Mouse (Mus musculus) erythroblast, embryonic 14.5 days (primary cell): ENCODE data around the gene Klk9. TPM values are rescaled to one million over a fixed set of nuclear protein-coding genes. Genes with fewer than 3 reads are reported as not detected.

Source experiments
- H3K27me3 ChIP-seq: 2 replicates; pipeline ENCODE4 v1.6.1; 2012; ENCODE audit warnings: inconsistent platforms; ENCODE audit not compliant: control insufficient read depth
- H3K36me3 ChIP-seq: 2 replicates; pipeline ENCODE4 v1.6.1; 2012; ENCODE audit warnings: mild to moderate bottlenecking, inconsistent platforms; ENCODE audit not compliant: control insufficient read depth
- H3K4me1 ChIP-seq: 2 replicates; pipeline ENCODE4 v1.6.1; 2012; ENCODE audit warnings: inconsistent platforms; ENCODE audit not compliant: control insufficient read depth
- H3K4me3 ChIP-seq: replicated peaks from 2 replicates; pipeline ENCODE3; 2012; ENCODE audit warnings: moderate library complexity, mild to moderate bottlenecking, inconsistent platforms
- H3K9me3 ChIP-seq: 2 replicates; pipeline ENCODE4 v1.6.1; 2012; ENCODE audit warnings: low read length, inconsistent platforms, mixed read lengths; ENCODE audit not compliant: control insufficient read depth
- GATA1 ChIP-seq: IDR thresholded peaks from 2 replicates; pipeline ENCODE4 v1.6.1; 2012; ENCODE audit warnings: low read length, inconsistent platforms, mixed read lengths
- TAL1 ChIP-seq: IDR thresholded peaks from 3 replicates; pipeline ENCODE4 v1.6.1; 2012; ENCODE audit warnings: low read length, inconsistent platforms, mixed read lengths
- polyA plus RNA-seq: library from polyadenylated mRNA; stranded (reverse); fragments of >175 nt; gene quantifications from 2 replicates; pipeline ENCODE4 v1.2.3, GENCODE M21; 2012

The Klk9 gene
- not detected in 2 replicates for polyA plus RNA-seq

DNA sequence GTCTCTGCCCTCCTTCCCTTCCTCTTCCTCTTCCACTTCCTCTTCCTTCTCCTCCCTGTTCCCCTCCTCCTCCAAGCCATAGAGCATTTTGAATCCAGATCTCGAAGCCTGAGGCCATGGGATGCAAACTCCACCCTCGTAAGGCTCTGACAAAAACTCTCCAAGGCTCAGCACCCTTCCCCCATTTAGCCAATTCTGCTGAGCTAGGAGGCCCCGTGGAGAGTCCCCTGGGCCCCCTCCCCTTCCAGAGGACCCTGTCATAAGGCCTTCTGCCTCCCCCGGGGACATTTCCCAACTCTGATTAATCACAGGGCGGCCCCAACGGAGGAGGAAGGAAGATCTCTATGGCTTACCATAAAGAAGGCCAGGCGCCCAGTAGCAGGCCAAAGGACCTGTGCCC, at the start of gene Klk9:
Gene Klk9 (plus strand): TSS at position 301 of the 400 bp plus-strand sequence.
- H3K9me3 ChIP-seq: no peaks in the 10 kb centered on the region
- H3K4me1 ChIP-seq: no peaks in the 10 kb centered on the region

DNA sequence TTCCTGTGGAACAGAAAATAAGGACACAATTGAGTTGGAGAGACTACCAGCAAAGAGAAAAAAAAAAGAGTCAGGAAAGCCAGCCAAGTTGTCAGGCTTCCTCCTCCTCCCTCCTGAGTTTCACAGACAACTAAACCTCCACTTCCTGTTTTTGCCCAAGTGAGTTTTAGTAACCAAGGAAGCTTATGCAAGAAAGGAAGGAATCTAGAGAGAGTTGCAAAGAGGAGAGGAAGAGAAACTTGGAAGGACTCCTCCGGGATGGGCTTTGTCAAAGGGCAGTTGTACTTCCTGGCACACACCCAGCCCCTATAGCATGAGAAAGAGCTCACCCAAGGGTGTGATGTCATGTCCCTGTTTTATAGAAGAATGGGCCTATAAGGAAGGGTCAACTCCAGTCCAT, 43.9 kb upstream of the Klk9 start:
- H3K27me3 ChIP-seq: no peaks in the 10 kb centered on the region
- no peak overlapping the region for H3K4me3 ChIP-seq
- H3K4me1 ChIP-seq: no peaks in the 10 kb centered on the region
- no peaks in the 10 kb centered on the region for H3K9me3 ChIP-seq
- no peaks in the 10 kb centered on the region for H3K36me3 ChIP-seq
- TF ChIP-seq GATA1 (no peak), TAL1 (no peak)

More for the DNA sequence above, at the start of gene Klk9:
- H3K27me3 ChIP-seq: peaks cover 13% of the 10 kb centered on the region
- no peak within 1 kb of the TSS for H3K4me3 ChIP-seq
- no peaks in the 10 kb centered on the region for H3K36me3 ChIP-seq
- TF ChIP-seq GATA1 (no peak), TAL1 (no peak)

DNA sequence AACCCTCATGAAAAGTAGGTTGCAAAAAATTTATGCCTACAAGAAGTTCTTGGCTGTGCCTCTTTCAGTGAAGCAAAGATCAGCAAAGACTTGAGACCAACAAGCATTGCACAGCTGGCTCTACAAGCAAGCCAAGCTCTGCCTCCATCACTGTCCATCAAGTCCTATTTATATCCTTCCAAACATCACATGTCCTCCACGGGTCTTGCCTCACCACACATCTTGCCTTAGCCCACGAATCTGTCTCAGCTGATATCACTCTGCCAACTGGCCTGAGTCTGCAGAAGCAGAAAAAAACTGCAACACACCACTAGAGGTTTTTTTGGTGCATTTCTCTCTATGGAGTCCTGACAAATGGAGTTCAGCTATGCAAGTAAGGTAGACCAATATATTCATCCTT, 38.9 kb upstream of the Klk9 start:
- H3K4me3 ChIP-seq: no peak overlapping the region
- no peaks in the 10 kb centered on the region for H3K9me3 ChIP-seq
- TF ChIP-seq GATA1 (no peak), TAL1 (no peak)

DNA sequence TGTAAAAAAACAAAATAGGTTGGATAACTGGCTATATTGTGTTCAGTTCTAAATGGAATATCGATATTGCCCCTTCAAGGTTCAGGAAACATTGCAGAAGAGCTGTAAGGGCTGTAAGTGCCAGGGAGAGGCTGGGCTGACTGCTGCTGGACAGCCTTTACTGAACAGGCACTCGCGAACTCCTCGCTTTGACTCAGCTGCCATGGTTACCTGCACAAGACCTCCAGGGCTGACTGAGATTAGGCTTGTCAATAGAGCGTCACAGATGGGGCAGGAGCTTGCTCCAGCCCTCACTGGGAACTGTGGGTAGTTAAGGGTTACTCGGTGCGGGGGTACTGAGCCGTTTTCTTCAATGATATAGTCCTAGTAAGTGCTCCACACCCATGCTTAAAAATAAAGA, 25.2 kb upstream of the Klk9 start:
- TF ChIP-seq GATA1: no peak
- no peak for TF ChIP-seq TAL1
- Histone ChIP-seq H3K9me3 (peaks cover 2% of the 10 kb centered on the region; the same call in 1 of the 2 replicates), H3K4me1 (no peaks in the 10 kb centered on the region), H3K36me3 (no peaks in the 10 kb centered on the region), H3K4me3 (no peak overlapping the region), H3K27me3 (no peaks in the 10 kb centered on the region)

More for the DNA sequence above, 38.9 kb upstream of the Klk9 start:
- H3K27me3 ChIP-seq: no peaks in the 10 kb centered on the region
- no peaks in the 10 kb centered on the region for H3K4me1 ChIP-seq
- H3K36me3 ChIP-seq: no peaks in the 10 kb centered on the region

DNA sequence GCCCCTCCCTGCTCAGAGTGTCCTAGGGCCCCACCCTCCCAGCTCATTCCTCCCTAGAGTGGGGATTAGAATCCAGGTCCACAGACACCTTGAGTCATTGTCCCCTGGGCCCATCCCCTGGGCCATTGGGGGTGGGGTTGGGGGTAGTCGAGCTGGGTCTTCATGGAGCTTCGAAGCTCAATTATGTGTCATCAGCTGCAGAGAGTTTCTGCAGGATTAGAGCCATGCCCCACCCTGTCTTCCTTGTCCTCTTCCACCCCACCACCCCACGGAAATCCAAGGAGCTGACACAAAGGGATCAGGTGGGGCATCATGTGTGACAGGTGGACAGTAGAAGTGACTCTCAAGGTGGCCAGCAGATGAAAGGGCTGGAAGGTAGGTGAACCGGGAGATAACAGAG, 23.1 kb upstream of the Klk9 start, which contains the start of gene Klk12:
Gene Klk12 (plus strand): TSS at position 301 of the 400 bp plus-strand sequence.
- TF ChIP-seq GATA1 (no peak), TAL1 (no peak)
- H3K4me3 ChIP-seq: no peak within 1 kb of the TSS
- H3K27me3 ChIP-seq: no peaks in the 10 kb centered on the region
- H3K36me3 ChIP-seq: no peaks in the 10 kb centered on the region
- peaks cover 2% of the 10 kb centered on the region; the same call in 1 of the 2 replicates for H3K9me3 ChIP-seq
- H3K4me1 ChIP-seq: no peaks in the 10 kb centered on the region

DNA sequence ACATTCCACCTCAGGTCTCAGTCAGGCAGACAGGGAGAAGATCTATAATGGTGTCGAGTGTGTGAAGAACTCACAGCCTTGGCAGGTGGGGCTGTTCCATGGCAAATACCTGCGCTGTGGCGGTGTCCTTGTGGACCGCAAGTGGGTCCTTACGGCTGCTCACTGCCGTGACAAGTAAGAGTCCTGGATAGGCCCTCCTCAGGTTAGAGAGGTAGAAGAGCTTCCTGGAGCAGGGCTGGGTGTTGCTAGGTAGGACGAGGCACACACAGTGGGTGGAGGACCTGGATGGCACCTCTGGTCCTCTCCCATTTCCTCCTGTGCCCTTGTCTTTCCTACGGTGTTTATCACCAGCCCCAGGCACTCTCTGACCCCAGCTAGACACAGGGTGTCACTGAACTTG, 22.1 kb upstream of the Klk9 start:
- H3K4me1 ChIP-seq: no peaks in the 10 kb centered on the region
- no peaks in the 10 kb centered on the region for H3K27me3 ChIP-seq
- peaks cover 2% of the 10 kb centered on the region; the same call in 1 of the 2 replicates for H3K9me3 ChIP-seq
- no peaks in the 10 kb centered on the region for H3K36me3 ChIP-seq
- TF ChIP-seq TAL1 (no peak), GATA1 (no peak)
- H3K4me3 ChIP-seq: no peak overlapping the region

DNA sequence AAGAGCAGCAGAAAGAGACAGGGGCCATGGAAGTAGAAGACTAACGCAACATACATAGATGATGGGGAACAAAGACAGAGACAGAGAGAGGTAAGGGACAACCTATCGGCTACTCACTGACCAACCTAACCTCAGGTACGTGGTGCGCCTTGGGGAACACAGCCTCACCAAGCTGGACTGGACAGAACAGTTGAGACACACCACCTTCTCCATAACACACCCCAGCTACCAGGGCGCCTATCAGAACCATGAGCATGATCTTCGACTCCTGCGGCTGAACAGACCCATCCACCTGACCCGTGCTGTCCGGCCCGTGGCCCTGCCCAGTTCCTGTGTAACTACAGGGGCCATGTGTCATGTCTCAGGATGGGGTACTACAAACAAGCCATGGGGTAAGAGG, 21.0 kb upstream of the Klk9 start:
- TF ChIP-seq GATA1 (no peak), TAL1 (no peak)
- no peaks in the 10 kb centered on the region for H3K27me3 ChIP-seq
- H3K4me1 ChIP-seq: no peaks in the 10 kb centered on the region
- no peaks in the 10 kb centered on the region for H3K36me3 ChIP-seq
- H3K9me3 ChIP-seq: peaks cover 2% of the 10 kb centered on the region; the same call in 1 of the 2 replicates
- no peak overlapping the region for H3K4me3 ChIP-seq

DNA sequence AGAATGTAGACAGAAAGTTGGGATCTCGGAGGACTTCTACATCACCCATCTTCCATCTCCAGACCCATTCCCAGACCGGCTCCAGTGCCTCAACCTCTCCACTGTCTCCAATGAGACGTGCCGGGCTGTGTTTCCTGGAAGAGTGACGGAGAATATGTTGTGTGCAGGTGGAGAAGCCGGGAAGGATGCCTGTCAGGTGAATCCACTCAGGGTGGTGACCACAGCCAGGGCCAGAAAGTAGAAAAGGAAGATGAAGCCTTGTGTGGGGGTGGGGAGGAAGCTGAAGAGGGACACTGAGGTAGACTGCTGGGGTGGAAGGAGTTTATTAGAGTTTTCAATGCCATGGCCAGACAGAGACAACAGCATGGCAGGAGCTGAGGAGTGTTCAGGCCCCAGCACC, 19.8 kb upstream of the Klk9 start:
- TF ChIP-seq GATA1 (no peak), TAL1 (no peak)
- no peaks in the 10 kb centered on the region for H3K27me3 ChIP-seq
- H3K9me3 ChIP-seq: peaks cover 2% of the 10 kb centered on the region; the same call in 1 of the 2 replicates
- no peaks in the 10 kb centered on the region for H3K36me3 ChIP-seq
- H3K4me1 ChIP-seq: no peaks in the 10 kb centered on the region
- no peak overlapping the region for H3K4me3 ChIP-seq

DNA sequence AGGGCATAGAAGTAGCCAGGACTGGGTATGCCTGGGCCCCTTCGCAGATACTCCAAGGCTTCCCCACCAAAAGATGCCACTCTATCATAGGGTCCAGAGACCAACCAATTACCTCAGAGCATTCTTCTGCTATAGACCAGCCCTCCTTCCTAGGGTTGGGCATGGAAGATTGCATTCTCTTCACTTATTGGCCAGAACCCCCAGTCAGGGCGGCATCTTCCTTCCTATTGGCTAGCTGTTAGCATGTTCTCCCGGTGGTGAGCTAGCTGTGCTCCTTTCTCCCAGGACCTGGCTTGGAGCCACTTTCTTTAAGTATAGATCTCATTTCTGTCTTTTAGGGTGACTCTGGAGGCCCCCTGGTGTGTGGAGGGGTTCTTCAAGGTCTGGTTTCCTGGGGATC, 18.8 kb upstream of the Klk9 start:
- Histone ChIP-seq H3K4me1 (no peaks in the 10 kb centered on the region), H3K36me3 (no peaks in the 10 kb centered on the region), H3K27me3 (no peaks in the 10 kb centered on the region), H3K4me3 (no peak overlapping the region), H3K9me3 (peaks cover 2% of the 10 kb centered on the region; the same call in 1 of the 2 replicates)
- TF ChIP-seq GATA1 (no peak), TAL1 (no peak)

DNA sequence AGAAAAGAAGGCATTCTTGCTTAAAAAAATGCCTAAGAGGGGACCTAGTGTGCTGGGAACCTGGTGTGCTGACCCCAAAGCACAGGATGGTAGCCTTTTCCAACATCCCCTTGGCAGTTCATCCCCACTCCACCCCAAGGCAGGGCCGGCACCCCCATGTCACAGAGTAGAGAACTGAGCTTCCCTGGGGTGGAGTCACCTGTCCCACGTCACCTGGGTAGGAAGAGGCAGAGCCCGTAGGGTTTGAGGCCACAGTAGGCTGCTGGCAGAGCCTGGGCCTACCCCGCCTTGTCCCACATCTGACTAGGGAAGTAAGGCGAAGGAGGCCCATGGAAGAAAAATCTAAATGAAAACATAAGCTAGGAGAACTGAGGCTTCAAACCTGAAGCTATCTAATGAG, 17.3 kb upstream of the Klk9 start, which contains the start of gene Klk11:
Gene Klk11 (plus strand): TSS at position 241 of the 400 bp plus-strand sequence.
- H3K9me3 ChIP-seq: peaks cover 2% of the 10 kb centered on the region; the same call in 1 of the 2 replicates
- H3K4me1 ChIP-seq: no peaks in the 10 kb centered on the region
- no peak for TF ChIP-seq TAL1
- TF ChIP-seq GATA1: no peak
- no peak within 1 kb of the TSS for H3K4me3 ChIP-seq
- H3K36me3 ChIP-seq: no peaks in the 10 kb centered on the region
- H3K27me3 ChIP-seq: no peaks in the 10 kb centered on the region
